Mouse (Mus musculus) heart, postnatal 36 days (tissue): Measurements from ENCODE around the gene Nt5dc3. TPM values are rescaled to one million over a fixed set of nuclear protein-coding genes. Genes with fewer than 3 reads are reported as not detected.

Experiments used
- DNase-seq, 2 experiments: peaks; one replicate each; pipeline ENCODE4 v3.0.0; 2021 to 2022
- intact Hi-C: fragments of 180-260 bp; cut with DNase I; formaldehyde crosslinking; loops from one replicate; pipeline ENCODE4 v1.15.1; 2025
- total RNA-seq, 2 experiments: library from RNA; stranded (reverse); gene quantifications; 2 replicates each; pipeline ENCODE4 v1.2.3; 2021

The Nt5dc3 gene
- total RNA-seq, 2 experiments from 2014 or later = 30.8 to 38.3 TPM

GRCm38 (mm10) chr10:86777614-86778319 is 1.0 kb upstream of the Nt5dc3 start:
- DNase-seq = no peak
- intact Hi-C loops = loop anchor here (2.0 kb wide), 2 partner anchors 37 to 71 kb away; no protein-coding TSS in a partner anchor

- intact Hi-C loops = loop anchor here (2.0 kb wide), 2 partner anchors 36 to 72 kb away; no protein-coding TSS in a partner anchor
- DNase-seq = peak; percentile 45 to 50
Measured at GRCm38 (mm10) chr10:86779117-86779755, 431 bp downstream of the Nt5dc3 start.

GRCm38 (mm10) chr10:86779816-86780500 is 1.2 kb downstream of the Nt5dc3 start:
- intact Hi-C loops = loop anchor here (2.0 kb wide), 2 partner anchors 35 to 73 kb away; no protein-coding TSS in a partner anchor
- no peak for DNase-seq

GRCm38 (mm10) chr10:86781641-86782040 is 2.8 kb downstream of the Nt5dc3 start:
- DNase-seq = no peak
- intact Hi-C loops = no loop called here

GRCm38 (mm10) chr10:86782656-86783055 is 3.9 kb downstream of the Nt5dc3 start:
- no peak for DNase-seq
- intact Hi-C loops = no loop called here

- DNase-seq = no peak
- intact Hi-C loops = no loop called here
Measured at GRCm38 (mm10) chr10:86783561-86783960, 4.8 kb downstream of the Nt5dc3 start.

- no peak for DNase-seq
Measured at GRCm38 (mm10) chr10:86784126-86784675, 5.4 kb downstream of the Nt5dc3 start.

GRCm38 (mm10) chr10:86785396-86785795 is 6.6 kb downstream of the Nt5dc3 start:
- no peak for DNase-seq

More at GRCm38 (mm10) chr10:86784126-86784675, 5.4 kb downstream of the Nt5dc3 start:
- intact Hi-C loops = no loop called here

GRCm38 (mm10) chr10:86786083-86786482 is 7.3 kb downstream of the Nt5dc3 start:
- no peak for DNase-seq
- intact Hi-C loops = no loop called here

More at GRCm38 (mm10) chr10:86785396-86785795, 6.6 kb downstream of the Nt5dc3 start:
- intact Hi-C loops = no loop called here

- intact Hi-C loops = no loop called here
- no peak for DNase-seq
Measured at GRCm38 (mm10) chr10:86788193-86788592, 9.4 kb downstream of the Nt5dc3 start.

GRCm38 (mm10) chr10:86789146-86789672 is 10.4 kb downstream of the Nt5dc3 start:
- intact Hi-C loops = no loop called here
- no peak for DNase-seq

- DNase-seq = no peak
- intact Hi-C loops = no loop called here
Measured at GRCm38 (mm10) chr10:86791507-86792184, 12.8 kb downstream of the Nt5dc3 start.

GRCm38 (mm10) chr10:86793509-86793951 is 14.7 kb downstream of the Nt5dc3 start:
- intact Hi-C loops = no loop called here
- DNase-seq = peak; percentile 39 to 46

- intact Hi-C loops = no loop called here
- no peak for DNase-seq
Measured at GRCm38 (mm10) chr10:86794196-86794595, 15.4 kb downstream of the Nt5dc3 start.

- intact Hi-C loops = no loop called here
- no peak for DNase-seq
Measured at GRCm38 (mm10) chr10:86794794-86795535, 16.2 kb downstream of the Nt5dc3 start.

- no peak for DNase-seq
- intact Hi-C loops = no loop called here
Measured at GRCm38 (mm10) chr10:86796073-86796741, 17.4 kb downstream of the Nt5dc3 start.

GRCm38 (mm10) chr10:86807362-86807761 is 28.6 kb downstream of the Nt5dc3 start:
- DNase-seq = no peak
- intact Hi-C loops = loop anchor here (10.0 kb wide), 1 partner anchor 1067 kb away; no protein-coding TSS in a partner anchor

- no peak for DNase-seq
- intact Hi-C loops = loop anchor here (10.0 kb wide), 1 partner anchor 1067 kb away; no protein-coding TSS in a partner anchor
Measured at GRCm38 (mm10) chr10:86808013-86808758, 29.4 kb downstream of the Nt5dc3 start.
